Mouse (Mus musculus) cortical plate, adult 2 months (tissue): Measurements from ENCODE around the gene Kifc5b. TPM values are rescaled to one million over a fixed set of nuclear protein-coding genes. Genes with fewer than 3 reads are reported as not detected.
A peak's percentile ranks its signal among the peaks of the same experiment; 100 is the strongest.

Experiments used
- H3K27ac ChIP-seq: fragments of 200-500 bp; 2 replicates; pipeline ENCODE4 v1.5.1; 2012; ENCODE audit warnings: low read length, control low read depth, inconsistent platforms; ENCODE audit not compliant: insufficient read depth
- H3K4me1 ChIP-seq: fragments of 200-500 bp; 2 replicates; pipeline ENCODE4 v1.6.1; 2011; ENCODE audit warnings: low read length; ENCODE audit not compliant: control insufficient read depth, insufficient read depth
- H3K4me3 ChIP-seq: fragments of 200-500 bp; 2 replicates; pipeline ENCODE4 v1.5.1; 2011; ENCODE audit warnings: mild to moderate bottlenecking, low read length, control low read depth; ENCODE audit not compliant: insufficient read depth
- CTCF ChIP-seq: fragments of 200-500 bp; IDR thresholded peaks from 2 replicates; pipeline ENCODE4 v1.5.1; 2011; ENCODE audit warnings: mild to moderate bottlenecking, control low read depth, low read length; ENCODE audit not compliant: insufficient read depth; ENCODE audit errors: extremely low read depth
- POLR2A ChIP-seq: fragments of 200-500 bp; IDR thresholded peaks from 2 replicates; pipeline ENCODE4 v1.6.1; 2011; ENCODE audit warnings: mild to moderate bottlenecking, low read length, control low read depth; ENCODE audit not compliant: insufficient read depth; ENCODE audit errors: extremely low read depth
- polyA plus RNA-seq: library from polyadenylated mRNA; depleted of rRNA; stranded (reverse); fragments of >200 nt; gene quantifications from 2 replicates; pipeline ENCODE4 v1.2.3, GENCODE M21; 2012

Gene Kifc5b
- polyA plus RNA-seq, 1 experiment = 3.9 TPM

DNA sequence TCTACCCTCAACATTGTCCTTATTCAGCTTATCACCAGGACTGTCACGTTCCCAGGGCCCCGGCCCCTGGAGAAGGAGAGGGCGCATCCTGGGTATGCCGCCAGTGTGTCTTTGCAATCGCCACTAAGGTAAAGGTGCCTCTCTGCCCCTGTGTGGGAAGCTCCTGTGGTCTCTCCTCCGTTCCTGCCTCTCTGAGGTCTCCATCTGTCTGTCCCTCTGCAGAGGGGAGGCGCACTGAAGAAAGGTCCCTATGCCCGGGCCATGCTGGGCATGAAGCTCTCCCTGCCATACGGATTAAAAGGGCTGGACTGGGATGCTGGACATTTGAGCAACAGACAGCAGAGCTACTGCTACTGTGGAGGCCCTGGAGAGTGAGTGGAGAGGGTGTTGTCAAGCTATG, 18.1 kb downstream of the Kifc5b start:
- Histone ChIP-seq H3K4me3 (no peak overlapping the region), H3K27ac (no peak overlapping the region), H3K4me1 (peaks cover 2% of the 10 kb centered on the region; the same call in 1 of the 2 replicates)
- TF ChIP-seq POLR2A (no peak), CTCF (no peak)

DNA sequence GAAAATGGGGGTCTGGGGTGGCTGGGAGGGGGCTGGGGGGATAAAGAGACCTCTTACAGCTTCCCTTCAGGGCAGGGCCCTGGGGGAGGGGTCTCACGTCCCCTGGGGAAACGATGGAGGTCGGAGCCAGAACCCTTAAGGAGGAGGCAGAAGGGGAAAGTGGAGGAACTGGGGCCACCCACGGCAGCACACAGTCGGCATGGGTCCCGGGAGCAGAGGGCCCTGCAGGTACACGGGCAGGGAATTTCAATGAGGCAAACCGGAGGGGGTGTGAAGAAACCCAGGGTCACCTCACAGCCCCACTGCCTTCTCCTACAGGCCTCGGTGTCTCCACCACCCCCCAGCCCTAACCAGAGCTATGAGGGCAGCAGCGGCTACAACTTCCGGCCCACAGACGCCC, 19.6 kb downstream of the Kifc5b start:
- Histone ChIP-seq H3K4me1 (peaks cover 4% of the 10 kb centered on the region; the same call in 1 of the 2 replicates), H3K27ac (no peak overlapping the region), H3K4me3 (no peak overlapping the region)
- no peak for TF ChIP-seq CTCF
- no peak for TF ChIP-seq POLR2A

DNA sequence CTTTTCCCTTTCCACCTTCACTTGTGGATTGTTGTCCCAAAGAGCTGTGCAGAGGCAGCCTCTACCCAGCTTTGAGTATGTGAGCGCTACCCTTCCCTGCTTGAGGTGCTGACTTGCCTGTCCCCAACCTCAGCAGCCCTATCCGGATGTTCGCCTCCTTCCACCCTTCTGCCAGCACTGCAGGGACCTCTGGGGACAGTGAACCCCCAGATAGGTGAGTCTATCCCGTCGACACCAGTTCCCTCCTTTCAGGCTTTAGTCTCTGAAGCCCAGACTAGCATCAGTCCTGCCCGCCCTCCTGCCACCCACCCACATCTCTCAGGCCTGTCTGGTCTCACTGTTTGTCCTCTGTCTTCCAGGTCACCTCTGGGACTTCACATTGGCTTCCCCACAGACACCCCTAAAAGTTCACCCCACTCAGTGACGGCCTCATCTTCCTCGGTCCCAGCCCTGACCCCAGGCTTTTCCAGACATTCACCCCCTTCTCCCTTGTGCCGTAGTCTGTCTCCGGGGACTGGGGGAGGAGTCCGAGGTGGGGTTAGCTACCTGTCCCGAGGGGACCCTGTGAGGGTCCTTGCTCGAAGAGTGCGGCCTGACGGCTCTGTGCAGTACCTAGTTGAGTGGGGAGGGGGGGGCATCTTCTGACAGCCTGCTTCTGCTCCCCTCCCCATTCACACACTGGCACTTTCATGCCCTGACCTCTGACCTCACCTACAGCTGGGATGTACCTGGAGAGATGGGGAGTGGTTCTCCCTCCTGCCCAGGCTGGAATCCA, 20.2 kb downstream of the Kifc5b start:
- Histone ChIP-seq H3K4me1 (peaks cover 4% of the 10 kb centered on the region; the same call in 1 of the 2 replicates), H3K27ac (no peak overlapping the region), H3K4me3 (no peak overlapping the region)
- TF ChIP-seq POLR2A = no peak
- no peak for TF ChIP-seq CTCF

DNA sequence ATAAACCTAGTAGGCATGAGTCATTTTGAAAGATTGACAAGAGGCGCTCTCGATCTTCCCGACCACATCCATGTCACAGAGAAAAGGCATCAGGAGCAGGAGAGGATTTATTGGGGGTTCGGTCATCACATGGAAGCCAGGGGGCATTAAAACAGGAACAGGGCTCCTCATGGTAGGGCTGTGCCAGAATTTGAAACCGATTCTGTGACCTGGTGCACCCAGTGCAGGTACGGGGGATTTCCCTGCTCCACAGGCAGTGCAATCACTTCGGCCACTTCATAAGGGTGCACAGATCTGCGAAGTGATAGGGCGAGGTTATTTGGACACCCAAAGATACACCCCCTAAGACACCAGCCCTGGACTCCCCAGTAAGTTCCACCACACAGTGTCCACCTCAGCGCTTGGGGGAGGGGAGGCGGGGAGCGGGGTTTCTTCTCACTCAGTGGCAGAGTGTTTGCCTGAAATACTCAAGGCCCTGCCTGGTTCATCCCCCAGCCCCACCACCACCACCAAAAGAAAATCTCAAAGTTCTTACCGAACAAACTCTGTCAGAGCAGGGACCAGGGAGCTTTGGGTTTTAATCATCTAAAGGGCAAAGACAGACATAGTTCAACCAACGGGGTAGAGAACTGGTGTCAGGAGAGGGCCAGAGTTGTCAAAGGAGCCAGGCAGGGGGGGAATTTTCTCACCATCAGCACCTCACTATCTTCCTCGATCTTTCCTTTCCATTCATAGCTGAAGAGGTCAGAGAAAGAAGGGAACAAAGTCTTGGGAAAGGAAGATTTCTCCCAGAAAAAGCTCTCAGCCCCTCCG, 21.2 kb downstream of the Kifc5b start:
- Histone ChIP-seq H3K27ac (no peak overlapping the region), H3K4me3 (peak overlapping the region; percentile 48), H3K4me1 (peaks cover 6% of the 10 kb centered on the region; the same call in 1 of the 2 replicates)
- no peak for TF ChIP-seq CTCF
- no peak for TF ChIP-seq POLR2A

GRCm38 (mm10) chr17:26938731-26939130, 21.8 kb downstream of the Kifc5b start:
- Histone ChIP-seq H3K4me3 (peak overlapping the region; percentile 48), H3K27ac (no peak overlapping the region), H3K4me1 (peaks cover 6% of the 10 kb centered on the region; the same call in 1 of the 2 replicates)
- TF ChIP-seq CTCF (no peak), POLR2A (no peak)

GRCm38 (mm10) chr17:26939178-26939972, 22.5 kb downstream of the Kifc5b start, which contains the start of gene Cuta:
Gene Cuta (minus strand): TSS chr17:26939569.
- TF ChIP-seq CTCF (no peak), POLR2A (peak; percentile 83; the same call in 1 of the 2 replicates)
- Histone ChIP-seq H3K4me3 (peak within 1 kb of the TSS; percentile 48), H3K4me1 (peaks cover 6% of the 10 kb centered on the region; the same call in 1 of the 2 replicates), H3K27ac (peak within 1 kb of the TSS; percentile 97)

- peak overlapping the region; percentile 48 for H3K4me3 ChIP-seq
- no peak for TF ChIP-seq POLR2A
- no peak for TF ChIP-seq CTCF
- peaks cover 6% of the 10 kb centered on the region; the same call in 1 of the 2 replicates for H3K4me1 ChIP-seq
- peak overlapping the region; percentile 97 for H3K27ac ChIP-seq
These were observed 23.0 kb downstream of the Kifc5b start for GRCm38 (mm10) chr17:26939973-26940300.

- peak within 1 kb of the TSS; percentile 97 for H3K27ac ChIP-seq
- peaks cover 14% of the 10 kb centered on the region; the same call in 1 of the 2 replicates for H3K4me1 ChIP-seq
- TF ChIP-seq CTCF = no peak
- TF ChIP-seq POLR2A = peak; percentile 62; the same call in 1 of the 2 replicates
- peak within 1 kb of the TSS; percentile 92 for H3K4me3 ChIP-seq
These were observed 24.3 kb downstream of the Kifc5b start, which contains the start of gene Syngap1 for GRCm38 (mm10) chr17:26941031-26941789. Gene Syngap1 (plus strand): TSS chr17:26941253.
